Mouse (Mus musculus) right cerebral cortex, postnatal 10 days (tissue): ENCODE measurements around the gene Gm11733.

Experiments
- DNase-seq, 2 experiments: peaks; one replicate each; pipeline ENCODE4 v3.0.0; 2021; ENCODE audit warnings: low spot score in 2 of 2

The Gm11733 gene

GRCm38 (mm10) chr11:117478271-117479006 is 5.7 kb upstream of the Gm11733 start:
- DNase-seq: peak; percentile 61 to 64

- DNase-seq: peak; percentile 81 to 86
Observed at GRCm38 (mm10) chr11:117479007-117479719, 5.0 kb upstream of the Gm11733 start.

- no peak for DNase-seq
Observed at GRCm38 (mm10) chr11:117479746-117480145, 4.4 kb upstream of the Gm11733 start.

- DNase-seq: no peak
Observed at GRCm38 (mm10) chr11:117482300-117482676, 1.9 kb upstream of the Gm11733 start.

GRCm38 (mm10) chr11:117482677-117483511 is 1.3 kb upstream of the Gm11733 start:
- DNase-seq: peak; percentile 97

GRCm38 (mm10) chr11:117491408-117492208 is 7.4 kb downstream of the Gm11733 start:
- no peak for DNase-seq

GRCm38 (mm10) chr11:117492209-117492505 is 8.0 kb downstream of the Gm11733 start:
- DNase-seq: no peak

- peak; percentile 53 to 55 for DNase-seq
Observed at GRCm38 (mm10) chr11:117496812-117497211, 12.6 kb downstream of the Gm11733 start.

- peak; percentile 71 to 75 for DNase-seq
Observed at GRCm38 (mm10) chr11:117497256-117498136, 13.3 kb downstream of the Gm11733 start.

GRCm38 (mm10) chr11:117498137-117498511 is 14.0 kb downstream of the Gm11733 start:
- DNase-seq: no peak

GRCm38 (mm10) chr11:117508972-117509371 is 24.8 kb downstream of the Gm11733 start:
- peak; percentile 37 to 71 for DNase-seq

GRCm38 (mm10) chr11:117515718-117516421 is 31.7 kb downstream of the Gm11733 start:
- DNase-seq: no peak

- DNase-seq: no peak
Observed at GRCm38 (mm10) chr11:117516422-117516796, 32.2 kb downstream of the Gm11733 start.

- DNase-seq: no peak
Observed at GRCm38 (mm10) chr11:117521906-117522780, 38.0 kb downstream of the Gm11733 start.

GRCm38 (mm10) chr11:117522879-117523519 is 38.8 kb downstream of the Gm11733 start:
- DNase-seq: peak; percentile 87 to 91

GRCm38 (mm10) chr11:117525606-117526349 is 41.6 kb downstream of the Gm11733 start:
- DNase-seq: peak; percentile 56 to 61

GRCm38 (mm10) chr11:117532374-117532773 is 48.2 kb downstream of the Gm11733 start:
- DNase-seq: no peak

- peak; percentile 75 to 77 for DNase-seq
Observed at GRCm38 (mm10) chr11:117534912-117535311, 50.7 kb downstream of the Gm11733 start.
